Mouse (Mus musculus) cortical plate, adult 2 months (tissue): ENCODE results near the gene Ccdc86. TPM values are rescaled to one million over a fixed set of nuclear protein-coding genes. Genes with fewer than 3 reads are reported as not detected.
A peak's percentile ranks its signal among the peaks of the same experiment; 100 is the strongest.

Source experiments
- H3K27ac ChIP-seq: fragments of 200-500 bp; 2 replicates; pipeline ENCODE4 v1.5.1; 2012; ENCODE audit warnings: low read length, control low read depth, inconsistent platforms; ENCODE audit not compliant: insufficient read depth
- H3K4me1 ChIP-seq: fragments of 200-500 bp; 2 replicates; pipeline ENCODE4 v1.6.1; 2011; ENCODE audit warnings: low read length; ENCODE audit not compliant: control insufficient read depth, insufficient read depth
- H3K4me3 ChIP-seq: fragments of 200-500 bp; 2 replicates; pipeline ENCODE4 v1.5.1; 2011; ENCODE audit warnings: mild to moderate bottlenecking, low read length, control low read depth; ENCODE audit not compliant: insufficient read depth
- CTCF ChIP-seq: fragments of 200-500 bp; IDR thresholded peaks from 2 replicates; pipeline ENCODE4 v1.5.1; 2011; ENCODE audit warnings: mild to moderate bottlenecking, control low read depth, low read length; ENCODE audit not compliant: insufficient read depth; ENCODE audit errors: extremely low read depth
- POLR2A ChIP-seq: fragments of 200-500 bp; IDR thresholded peaks from 2 replicates; pipeline ENCODE4 v1.6.1; 2011; ENCODE audit warnings: mild to moderate bottlenecking, low read length, control low read depth; ENCODE audit not compliant: insufficient read depth; ENCODE audit errors: extremely low read depth
- polyA plus RNA-seq: library from polyadenylated mRNA; depleted of rRNA; stranded (reverse); fragments of >200 nt; gene quantifications from 2 replicates; pipeline ENCODE4 v1.2.3, GENCODE M21; 2012

Gene Ccdc86
- polyA plus RNA-seq, 1 experiment, result 5.5 TPM

DNA sequence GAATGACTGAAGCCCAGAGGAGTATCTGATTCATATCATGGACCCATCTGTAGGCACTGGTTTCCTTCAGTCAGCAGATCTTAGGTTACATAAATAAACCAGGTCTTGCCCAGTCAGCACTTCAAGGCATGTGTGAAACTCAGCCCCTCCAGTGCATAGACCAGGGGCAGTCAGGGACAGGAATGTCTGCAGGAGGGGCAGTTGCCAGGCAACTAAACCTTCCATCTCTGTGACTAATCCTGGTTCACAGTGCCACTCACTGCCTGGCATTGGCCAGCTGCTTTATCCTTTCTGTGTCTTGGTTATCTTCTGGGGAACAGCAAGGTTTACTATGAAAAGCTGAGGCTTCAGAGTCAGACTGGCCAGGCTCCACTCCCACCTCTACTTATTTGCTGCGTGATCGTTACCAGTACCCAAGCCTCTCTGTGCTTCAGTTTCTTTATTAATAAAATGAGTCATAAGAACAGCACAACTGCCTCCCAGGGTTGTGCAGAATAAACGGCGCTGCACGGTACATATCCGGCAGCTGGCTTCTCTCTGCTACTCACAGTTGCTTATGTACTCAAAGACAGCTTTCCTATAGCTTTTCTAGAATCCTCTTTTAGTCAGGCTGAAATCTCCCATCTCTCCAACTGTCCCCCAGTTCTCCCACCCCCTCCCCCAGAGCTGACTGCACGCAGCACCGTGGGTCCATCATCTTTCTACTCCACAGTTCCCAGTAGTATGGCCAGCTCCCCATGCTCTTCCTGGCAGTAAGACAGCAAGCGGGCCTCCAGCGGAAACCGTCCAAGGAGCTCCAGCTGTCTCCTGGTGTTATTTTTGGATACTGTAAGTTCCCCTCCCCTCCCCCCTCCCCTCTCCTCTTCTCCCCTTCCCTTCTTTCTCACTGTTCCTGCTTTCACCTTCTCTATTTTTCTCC, 3.2 kb upstream of the Ccdc86 start:
- Histone ChIP-seq H3K4me1 (peaks cover 11% of the 10 kb centered on the region; the same call in 1 of the 2 replicates), H3K4me3 (no peak overlapping the region), H3K27ac (peak overlapping the region; percentile 54; the same call in 1 of the 2 replicates)
- no peak for TF ChIP-seq POLR2A
- TF ChIP-seq CTCF, result no peak

- Histone ChIP-seq H3K4me1 (peaks cover 16% of the 10 kb centered on the region; the same call in 1 of the 2 replicates), H3K27ac (no peak overlapping the region), H3K4me3 (no peak overlapping the region; the same call in 1 of the 2 replicates)
- TF ChIP-seq POLR2A, result no peak
- TF ChIP-seq CTCF, result no peak
Measured at GRCm38 (mm10) chr19:10949558-10949957, 492 bp upstream of the Ccdc86 start.

- no peak overlapping the region for H3K27ac ChIP-seq
- peak overlapping the region; percentile 40 for H3K4me3 ChIP-seq
- H3K4me1 ChIP-seq, result peaks cover 16% of the 10 kb centered on the region; the same call in 1 of the 2 replicates
- TF ChIP-seq POLR2A, result no peak
- TF ChIP-seq CTCF, result no peak
Measured at GRCm38 (mm10) chr19:10948416-10948815, 650 bp downstream of the Ccdc86 start.

- Histone ChIP-seq H3K4me3 (peak overlapping the region; percentile 40; the same call in 1 of the 2 replicates), H3K4me1 (peaks cover 16% of the 10 kb centered on the region; the same call in 1 of the 2 replicates), H3K27ac (no peak overlapping the region)
- TF ChIP-seq CTCF (no peak), POLR2A (no peak)
Measured at GRCm38 (mm10) chr19:10947219-10947618, 1.8 kb downstream of the Ccdc86 start.

DNA sequence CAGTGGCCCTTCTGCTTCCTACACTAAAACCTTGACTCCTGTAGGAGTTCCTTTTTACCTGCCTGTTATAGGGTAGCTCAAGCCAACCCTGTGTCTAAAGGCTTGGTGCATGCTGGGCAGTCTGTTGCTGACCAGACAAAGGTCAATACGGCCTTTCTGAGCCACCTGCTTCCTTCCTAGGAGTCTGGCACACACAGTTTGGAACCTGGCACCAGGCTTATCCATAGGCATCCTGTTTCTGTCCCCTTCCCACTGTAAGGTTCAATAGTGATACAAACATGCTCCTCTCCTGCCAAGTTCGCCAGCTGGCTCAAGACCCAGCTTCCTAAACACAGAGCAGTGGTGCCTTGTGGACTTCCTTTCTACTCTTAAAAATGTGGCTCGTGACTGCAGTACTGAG, 2.6 kb downstream of the Ccdc86 start:
- no peak overlapping the region for H3K4me3 ChIP-seq
- peaks cover 10% of the 10 kb centered on the region; the same call in 1 of the 2 replicates for H3K4me1 ChIP-seq
- no peak for TF ChIP-seq POLR2A
- TF ChIP-seq CTCF, result no peak
- H3K27ac ChIP-seq, result no peak overlapping the region

DNA sequence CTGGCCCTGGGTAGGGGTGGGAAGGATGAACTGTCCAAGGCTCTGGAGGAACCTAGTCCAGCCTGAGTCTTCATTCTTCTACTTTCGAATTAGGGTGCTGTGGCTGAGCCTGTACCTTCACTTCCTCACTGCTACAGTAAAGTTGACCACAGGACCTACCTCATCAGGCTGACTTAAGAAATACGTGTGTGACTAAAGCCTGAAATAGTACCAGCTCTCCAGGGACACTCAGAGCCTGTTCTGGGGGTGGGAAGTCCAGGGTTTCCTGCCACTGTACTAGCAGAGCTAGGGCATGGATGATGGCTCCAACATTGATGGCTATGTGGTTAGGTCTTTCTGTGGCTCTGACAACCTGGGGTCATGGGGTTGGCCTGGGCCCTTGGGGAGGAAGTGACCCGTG, 5.1 kb downstream of the Ccdc86 start:
- TF ChIP-seq CTCF (no peak), POLR2A (no peak)

GRCm38 (mm10) chr19:10940801-10941457, 8.1 kb downstream of the Ccdc86 start:
- Histone ChIP-seq H3K4me1 (no peaks in the 10 kb centered on the region), H3K27ac (no peak overlapping the region), H3K4me3 (peak overlapping the region; percentile 12; the same call in 1 of the 2 replicates)
- TF ChIP-seq CTCF (no peak), POLR2A (no peak)

More for the DNA sequence above, 5.1 kb downstream of the Ccdc86 start:
- Histone ChIP-seq H3K27ac (no peak overlapping the region), H3K4me1 (peaks cover 10% of the 10 kb centered on the region; the same call in 1 of the 2 replicates), H3K4me3 (no peak overlapping the region)

GRCm38 (mm10) chr19:10940097-10940800, 8.8 kb downstream of the Ccdc86 start:
- H3K4me1 ChIP-seq, result no peaks in the 10 kb centered on the region
- peak overlapping the region; percentile 12; the same call in 1 of the 2 replicates for H3K4me3 ChIP-seq
- H3K27ac ChIP-seq, result no peak overlapping the region
- 0 out of 2 replicates have a peak, but pooled peaks have one; percentile 2 for TF ChIP-seq POLR2A
- peak; percentile 58 for TF ChIP-seq CTCF

GRCm38 (mm10) chr19:10938771-10939170, 10.3 kb downstream of the Ccdc86 start:
- Histone ChIP-seq H3K27ac (no peak overlapping the region), H3K4me3 (no peak overlapping the region), H3K4me1 (no peaks in the 10 kb centered on the region; the same call in 1 of the 2 replicates)
- TF ChIP-seq POLR2A (no peak), CTCF (no peak)
